Mouse (Mus musculus) megakaryocyte, embryonic 14.5 days (primary cell): ENCODE measurements around the gene Ctcf. TPM values are rescaled to one million over a fixed set of nuclear protein-coding genes. Genes with fewer than 3 reads are reported as not detected.

Source experiments
- H3K27me3 ChIP-seq: replicated peaks from 2 replicates; pipeline ENCODE3; 2012; ENCODE audit warnings: inconsistent platforms
- H3K36me3 ChIP-seq: replicated peaks from 2 replicates; pipeline ENCODE3; 2012; ENCODE audit warnings: low read length, inconsistent platforms, mixed read lengths
- H3K4me1 ChIP-seq: 2 replicates; pipeline ENCODE4 v1.6.1; 2012; ENCODE audit warnings: inconsistent platforms
- H3K4me3 ChIP-seq: replicated peaks from 2 replicates; pipeline ENCODE3; 2012; ENCODE audit warnings: moderate library complexity, mild to moderate bottlenecking, inconsistent platforms
- H3K9me3 ChIP-seq: 2 replicates; pipeline ENCODE4 v1.6.1; 2012; ENCODE audit warnings: inconsistent platforms
- FLI1 ChIP-seq: IDR thresholded peaks from 2 replicates; pipeline ENCODE4 v1.6.1; 2012; ENCODE audit warnings: low read length, inconsistent platforms, mixed read lengths
- GATA1 ChIP-seq: IDR thresholded peaks from 3 replicates; pipeline ENCODE4 v1.6.1; 2012; ENCODE audit warnings: mixed read lengths, low read length, inconsistent platforms, borderline replicate concordance
- polyA plus RNA-seq: library from polyadenylated mRNA; stranded (reverse); fragments of >175 nt; gene quantifications from 2 replicates; pipeline ENCODE4 v1.2.3, GENCODE M21; 2012; ENCODE audit warnings: low replicate concordance; ENCODE audit not compliant: insufficient read depth

Gene Ctcf
- polyA plus RNA-seq, 1 experiment, result 68.4 TPM

GRCm38 (mm10) chr8:105615942-105616341, 20.4 kb upstream of the Ctcf start:
- H3K27me3 ChIP-seq, result no peaks in the 10 kb centered on the region
- H3K4me1 ChIP-seq, result peaks cover 82% of the 10 kb centered on the region
- peaks cover 81% of the 10 kb centered on the region for H3K36me3 ChIP-seq
- no peaks in the 10 kb centered on the region for H3K9me3 ChIP-seq
- TF ChIP-seq FLI1, result no peak
- no peak for TF ChIP-seq GATA1
- no peak overlapping the region for H3K4me3 ChIP-seq

GRCm38 (mm10) chr8:105617451-105618278, 18.7 kb upstream of the Ctcf start:
- Histone ChIP-seq H3K36me3 (peaks cover 85% of the 10 kb centered on the region), H3K4me3 (no peak overlapping the region), H3K27me3 (no peaks in the 10 kb centered on the region), H3K9me3 (no peaks in the 10 kb centered on the region), H3K4me1 (peaks cover 82% of the 10 kb centered on the region)
- TF ChIP-seq FLI1, result no peak

DNA sequence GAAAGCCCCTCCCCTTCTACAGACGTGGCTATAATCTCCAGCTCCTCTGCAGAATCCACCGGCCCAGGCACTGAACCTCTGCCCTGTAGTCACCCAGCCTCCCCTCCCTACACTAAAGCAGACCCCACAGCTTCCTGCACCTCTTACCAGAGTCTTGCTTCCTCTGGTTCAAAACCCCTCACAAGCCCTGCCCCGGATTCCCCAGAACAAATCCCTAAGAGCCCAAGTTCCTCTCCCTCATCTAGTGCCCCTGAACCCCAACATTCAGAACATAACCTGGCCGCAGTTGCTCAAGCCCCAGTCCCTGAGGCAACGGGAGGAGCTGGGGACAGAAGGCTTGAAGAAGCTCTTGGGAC, 18.1 kb upstream of the Ctcf start:
- peaks cover 91% of the 10 kb centered on the region for H3K36me3 ChIP-seq
- TF ChIP-seq GATA1, result no peak
- no peak for TF ChIP-seq FLI1
- H3K9me3 ChIP-seq, result no peaks in the 10 kb centered on the region
- no peak overlapping the region for H3K4me3 ChIP-seq
- H3K4me1 ChIP-seq, result peaks cover 83% of the 10 kb centered on the region
- H3K27me3 ChIP-seq, result no peaks in the 10 kb centered on the region

- TF ChIP-seq FLI1, result no peak
- TF ChIP-seq GATA1, result no peak
- H3K9me3 ChIP-seq, result no peaks in the 10 kb centered on the region
- no peak overlapping the region for H3K4me3 ChIP-seq
- H3K4me1 ChIP-seq, result peaks cover 85% of the 10 kb centered on the region
- peaks cover 98% of the 10 kb centered on the region for H3K36me3 ChIP-seq
- no peaks in the 10 kb centered on the region for H3K27me3 ChIP-seq
Observed at GRCm38 (mm10) chr8:105618892-105619591, 17.3 kb upstream of the Ctcf start.

DNA sequence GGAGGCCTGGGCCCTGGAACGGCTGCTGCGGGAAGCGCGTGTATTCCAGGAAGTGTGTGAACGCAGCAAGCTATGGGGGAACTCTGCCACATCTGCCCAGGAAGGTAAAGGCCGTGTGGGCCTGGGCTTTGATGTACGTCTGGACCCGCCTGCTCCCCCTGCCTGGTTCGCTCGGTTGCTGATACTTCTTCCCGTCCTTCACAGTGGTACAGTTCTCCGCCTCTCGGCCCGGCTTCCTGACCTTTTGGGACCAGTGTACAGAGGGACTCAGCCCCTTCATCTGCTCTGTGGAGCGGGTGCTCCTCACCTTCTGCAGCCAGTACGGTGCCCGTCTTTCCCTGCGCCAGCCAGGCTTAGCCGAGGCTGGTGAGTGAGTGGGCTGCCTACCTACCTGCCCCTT, 16.2 kb upstream of the Ctcf start:
- H3K9me3 ChIP-seq, result no peaks in the 10 kb centered on the region
- H3K27me3 ChIP-seq, result no peaks in the 10 kb centered on the region
- peaks cover 98% of the 10 kb centered on the region for H3K36me3 ChIP-seq
- TF ChIP-seq GATA1 (no peak), FLI1 (no peak)
- peaks cover 86% of the 10 kb centered on the region for H3K4me1 ChIP-seq
- no peak overlapping the region for H3K4me3 ChIP-seq

DNA sequence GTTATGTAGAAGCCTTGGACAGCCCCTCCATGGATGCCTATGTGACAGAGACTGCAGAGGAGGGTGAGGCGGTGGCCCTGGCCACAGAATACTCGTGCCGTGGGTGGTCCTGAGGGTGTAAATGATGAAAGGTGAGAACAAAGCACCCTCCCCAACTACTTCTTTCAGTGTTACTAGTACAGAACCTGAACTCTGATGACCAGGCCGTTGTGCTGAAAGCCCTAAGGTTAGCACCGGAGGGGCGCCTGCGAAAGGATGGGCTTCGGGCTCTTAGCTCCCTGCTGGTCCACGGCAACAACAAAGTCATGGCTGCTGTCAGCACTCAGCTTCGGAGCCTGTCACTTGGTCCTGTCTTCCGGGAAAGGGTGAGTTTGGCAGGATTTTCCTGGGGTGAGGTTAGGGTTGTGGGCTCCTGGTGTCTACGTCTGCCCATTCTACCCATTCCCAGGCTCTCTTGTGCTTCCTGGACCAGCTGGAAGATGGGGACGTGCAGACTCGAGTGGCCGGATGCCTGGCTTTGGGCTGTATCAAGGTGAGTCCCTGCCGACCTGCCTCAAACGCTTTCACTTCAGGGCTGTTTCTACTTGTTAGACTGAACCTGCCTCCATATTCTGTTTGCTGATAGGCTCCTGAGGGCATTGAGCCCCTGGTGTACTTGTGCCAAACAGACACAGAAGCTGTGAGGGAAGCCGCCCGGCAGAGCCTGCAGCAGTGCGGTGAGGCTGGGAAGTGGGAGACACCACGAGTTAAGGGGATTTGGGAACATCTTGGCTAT, 15.2 kb upstream of the Ctcf start:
- H3K27me3 ChIP-seq, result no peaks in the 10 kb centered on the region
- peaks cover 79% of the 10 kb centered on the region for H3K4me1 ChIP-seq
- peaks cover 95% of the 10 kb centered on the region for H3K36me3 ChIP-seq
- no peak overlapping the region for H3K4me3 ChIP-seq
- H3K9me3 ChIP-seq, result no peaks in the 10 kb centered on the region
- TF ChIP-seq GATA1, result no peak
- no peak for TF ChIP-seq FLI1

- H3K4me3 ChIP-seq, result no peak overlapping the region
- H3K9me3 ChIP-seq, result no peaks in the 10 kb centered on the region
- TF ChIP-seq FLI1, result no peak
- TF ChIP-seq GATA1, result no peak
- H3K4me1 ChIP-seq, result peaks cover 76% of the 10 kb centered on the region
- no peaks in the 10 kb centered on the region for H3K27me3 ChIP-seq
- peaks cover 91% of the 10 kb centered on the region for H3K36me3 ChIP-seq
Observed at GRCm38 (mm10) chr8:105621841-105622240, 14.5 kb upstream of the Ctcf start.

- peaks cover 70% of the 10 kb centered on the region for H3K4me1 ChIP-seq
- no peaks in the 10 kb centered on the region for H3K9me3 ChIP-seq
- no peaks in the 10 kb centered on the region for H3K27me3 ChIP-seq
- peaks cover 86% of the 10 kb centered on the region for H3K36me3 ChIP-seq
- H3K4me3 ChIP-seq, result peak overlapping the region; percentile 62
- no peak for TF ChIP-seq FLI1
- TF ChIP-seq GATA1, result no peak
Observed at GRCm38 (mm10) chr8:105622421-105622920, 13.9 kb upstream of the Ctcf start.

- H3K4me3 ChIP-seq, result peak overlapping the region; percentile 62
- H3K4me1 ChIP-seq, result peaks cover 63% of the 10 kb centered on the region
- peaks cover 81% of the 10 kb centered on the region for H3K36me3 ChIP-seq
Observed at GRCm38 (mm10) chr8:105623118-105623517, 13.2 kb upstream of the Ctcf start.

DNA sequence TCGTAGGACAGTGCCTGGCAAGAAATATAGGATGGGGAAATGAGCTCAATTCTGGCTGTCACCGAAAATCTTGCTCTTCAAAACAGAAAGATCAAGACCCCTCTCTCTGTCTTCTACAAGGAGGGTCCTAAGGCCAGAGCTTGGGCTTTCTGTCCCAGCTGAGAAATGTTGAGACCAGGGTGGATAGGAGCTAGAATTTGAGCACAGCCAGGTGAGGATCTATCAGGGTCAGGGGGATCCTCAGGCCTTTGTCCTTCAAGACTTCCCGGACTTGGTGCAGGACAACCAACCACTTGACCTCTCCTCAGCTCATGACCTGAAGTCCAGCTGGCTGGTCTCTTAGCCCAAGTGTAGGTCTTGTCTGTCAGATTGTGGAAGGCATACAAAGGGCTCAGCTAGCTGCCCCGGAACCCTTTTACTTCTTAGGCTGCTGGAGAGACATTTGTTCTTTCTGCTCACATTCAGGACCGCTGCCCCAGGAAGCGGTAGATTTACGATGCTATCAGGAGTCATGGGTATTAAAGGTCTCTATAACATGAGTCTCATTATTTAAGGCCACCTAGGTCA, 12.6 kb upstream of the Ctcf start:
- H3K4me3 ChIP-seq, result no peak overlapping the region
- no peak for TF ChIP-seq FLI1
- no peak for TF ChIP-seq GATA1
- peaks cover 57% of the 10 kb centered on the region for H3K4me1 ChIP-seq
- H3K27me3 ChIP-seq, result no peaks in the 10 kb centered on the region
- H3K9me3 ChIP-seq, result no peaks in the 10 kb centered on the region
- peaks cover 79% of the 10 kb centered on the region for H3K36me3 ChIP-seq

More at GRCm38 (mm10) chr8:105623118-105623517, 13.2 kb upstream of the Ctcf start:
- no peaks in the 10 kb centered on the region for H3K27me3 ChIP-seq
- no peaks in the 10 kb centered on the region for H3K9me3 ChIP-seq
- TF ChIP-seq FLI1 (no peak), GATA1 (no peak)
